Mouse (Mus musculus) activated CD4-positive, CD25-positive, alpha-beta regulatory T cell, adult 9 weeks (primary cell): ENCODE results near the gene Rab17. TPM values are rescaled to one million over a fixed set of nuclear protein-coding genes. Genes with fewer than 3 reads are reported as not detected.

Experiments used
- polyA plus RNA-seq: library from polyadenylated mRNA; unstranded; fragments of 100-300 nt; shearing (Covaris generic); gene quantifications from one replicate; pipeline ENCODE4 v1.2.1, GENCODE M21; 2017

Gene Rab17
- not detected for polyA plus RNA-seq

DNA sequence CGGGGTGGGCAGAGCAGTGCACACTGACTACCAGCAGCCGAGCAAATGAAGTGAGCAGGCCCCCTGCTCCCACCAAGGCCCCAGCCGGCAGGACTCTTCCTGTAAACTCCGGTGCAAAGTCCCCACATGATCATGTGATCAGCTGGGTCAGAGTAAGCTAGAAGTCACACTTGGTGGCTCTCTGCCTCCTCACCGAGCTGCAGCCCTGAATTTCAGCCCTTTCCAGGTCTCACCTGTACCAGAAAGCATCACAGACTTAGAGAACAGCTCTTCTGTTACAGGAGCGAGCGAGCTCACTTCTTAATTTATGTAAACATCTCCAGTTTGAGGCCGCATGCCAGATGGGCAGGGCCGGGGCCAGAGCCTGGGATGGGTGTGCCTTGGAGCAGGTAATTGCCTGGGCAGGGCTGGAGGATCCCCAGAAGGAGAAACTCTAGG, at the start of gene Rab17:
Gene Rab17 (minus strand): TSS at position 315 of the 438 bp plus-strand sequence.

DNA sequence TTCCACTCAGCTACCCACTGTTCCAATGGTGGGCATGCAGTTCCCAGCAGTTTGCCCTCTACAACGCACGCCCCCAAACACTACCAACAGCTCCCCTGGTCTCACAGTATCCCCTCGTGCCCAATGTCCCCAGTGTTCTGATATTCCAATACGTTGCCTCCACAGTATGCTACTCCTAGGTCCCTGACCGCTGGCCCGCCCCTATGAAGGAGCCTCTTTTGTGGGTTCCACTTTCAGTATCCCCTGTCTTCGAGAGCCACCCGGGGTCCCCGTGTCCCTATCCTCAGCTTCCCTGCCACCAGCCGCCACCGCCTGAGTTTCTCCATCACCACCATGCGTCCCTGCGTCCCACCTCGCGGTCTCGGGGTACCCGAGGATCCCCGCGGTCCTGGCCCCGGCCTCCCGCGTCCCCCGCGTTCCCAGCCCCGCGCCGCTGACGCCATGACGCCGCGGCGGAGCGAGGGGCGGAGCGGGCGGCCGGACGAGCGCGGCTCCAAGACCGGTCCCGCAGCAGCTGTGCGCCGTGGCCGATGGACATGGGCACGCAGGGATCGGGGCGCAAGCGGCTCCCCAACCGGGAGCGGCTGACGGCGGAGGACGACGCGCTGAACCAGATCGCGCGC, 28.9 kb upstream of the Rab17 start, which contains the start of gene Lrrfip1:
Gene Lrrfip1 (plus strand): TSS at position 470 of the 623 bp plus-strand sequence.

DNA sequence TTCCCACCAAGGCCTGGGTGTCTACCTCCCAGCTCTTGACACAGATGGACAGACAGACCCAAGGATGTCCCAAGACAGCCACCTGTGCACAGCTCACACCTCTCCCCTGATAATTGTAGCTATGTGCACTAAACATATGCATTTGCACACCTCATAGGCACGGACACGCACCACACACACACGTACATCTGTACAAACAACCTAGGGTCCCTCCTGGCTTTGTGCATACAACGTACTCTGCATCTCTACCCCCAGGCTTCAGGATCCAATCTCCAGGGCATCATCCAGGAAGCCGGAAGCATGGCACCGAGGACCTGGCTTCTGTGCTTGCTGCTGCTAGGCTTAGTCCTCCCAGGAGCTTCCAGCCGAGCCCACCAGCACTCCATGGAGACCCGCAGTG, 16.7 kb downstream of the Rab17 start, which contains the start of gene Prlh:
Gene Prlh (plus strand): TSS at position 301 of the 400 bp plus-strand sequence.

DNA sequence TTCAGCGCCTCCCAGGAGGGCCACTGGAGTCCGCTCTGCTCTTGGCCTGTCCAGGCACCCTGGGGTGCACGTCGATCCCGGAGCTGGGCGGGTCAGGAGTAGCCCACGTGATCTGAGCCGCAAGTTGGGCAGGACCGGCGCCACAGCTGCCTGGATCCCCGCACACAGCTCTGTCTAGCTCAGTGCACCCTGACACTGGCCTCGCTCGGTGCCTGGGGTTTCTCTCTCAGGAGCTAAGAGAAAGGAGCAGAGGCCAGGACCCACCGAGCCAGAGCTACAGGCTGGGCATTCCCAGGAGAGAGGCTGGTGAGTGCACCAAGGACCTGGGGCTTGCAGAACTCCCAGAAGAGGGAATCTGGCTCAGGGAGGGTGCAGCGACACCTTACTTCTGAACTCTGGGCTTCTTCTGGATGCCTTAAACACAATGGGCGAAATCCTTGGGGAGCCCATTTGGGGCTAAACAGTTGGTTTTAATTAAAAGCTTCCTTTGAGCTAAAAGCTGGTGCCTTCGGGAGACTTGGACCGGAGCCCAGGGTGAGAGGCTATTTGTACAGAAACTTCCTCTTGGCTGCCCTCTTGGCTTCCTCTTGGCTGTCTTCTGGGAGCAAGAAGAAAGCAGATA, 54.4 kb downstream of the Rab17 start, which contains the start of gene Mlph:
Gene Mlph (plus strand): TSS at position 138 of the 622 bp plus-strand sequence.

Other genes with a start within 250 kb of the Rab17 start
- 0.05 TPM for gene Col6a3, start 125.7 kb downstream of the Rab17 start, polyA plus RNA-seq
- gene Mlph, start 54.6 kb downstream of the Rab17 start, polyA plus RNA-seq: 0.23 TPM
- gene Prlh, start 16.6 kb downstream of the Rab17 start, polyA plus RNA-seq: not detected
- 286 TPM for gene Lrrfip1, start 29.1 kb upstream of the Rab17 start, polyA plus RNA-seq
- 0.81 TPM for gene Rbm44, start 175.4 kb upstream of the Rab17 start, polyA plus RNA-seq
- gene Ramp1, start 210.2 kb upstream of the Rab17 start, polyA plus RNA-seq: 28.2 TPM